Mouse (Mus musculus): ENCODE data around the gene Ndc1. TPM values are rescaled to one million over a fixed set of nuclear protein-coding genes. Genes with fewer than 3 reads are reported as not detected.

Ndc1 gene
- polyA plus RNA-seq, 1 experiment from 2014 or later, result 38.8 TPM

- Histone ChIP-seq H3K9ac (no peak overlapping the region), H3K27ac (no peak overlapping the region), H3K36me3 (replicated peaks) (peaks cover 76% of the 10 kb centered on the region), H3K4me2 (no peak overlapping the region), H3K4me3 (replicated peaks) (no peak overlapping the region), H3K4me1 (no peaks in the 10 kb centered on the region), H3K27me3 (no peaks in the 10 kb centered on the region), H3K9me3 (no peaks in the 10 kb centered on the region)
- no peak for ATAC-seq (ENCODE audit: low FRiP score)
- WGBS, result 93% methylated on average over 4 of the region's 4 CpGs
Measured at GRCm38 (mm10) chr4:107374677-107375076, 7.1 kb downstream of the Ndc1 start.

- Histone ChIP-seq H3K9ac (no peak overlapping the region), H3K9me3 (no peaks in the 10 kb centered on the region), H3K27ac (no peak overlapping the region), H3K4me1 (no peaks in the 10 kb centered on the region), H3K36me3 (replicated peaks) (peaks cover 73% of the 10 kb centered on the region), H3K27me3 (no peaks in the 10 kb centered on the region), H3K4me2 (no peak overlapping the region), H3K4me3 (replicated peaks) (no peak overlapping the region)
- ATAC-seq (ENCODE audit: low FRiP score), result no peak
- WGBS, result 91% methylated on average over 6 of the region's 6 CpGs
Measured at GRCm38 (mm10) chr4:107378954-107379353, 11.4 kb downstream of the Ndc1 start.

GRCm38 (mm10) chr4:107380871-107381270, 13.3 kb downstream of the Ndc1 start:
- no peak overlapping the region for H3K4me3 ChIP-seq (replicated peaks)
- H3K36me3 ChIP-seq (replicated peaks), result peaks cover 69% of the 10 kb centered on the region
- no peak overlapping the region for H3K4me2 ChIP-seq
- H3K9me3 ChIP-seq, result no peaks in the 10 kb centered on the region
- 88% methylated on average over 7 of the region's 7 CpGs for WGBS
- H3K9ac ChIP-seq, result no peak overlapping the region
- H3K27me3 ChIP-seq, result no peaks in the 10 kb centered on the region
- no peak overlapping the region for H3K27ac ChIP-seq
- H3K4me1 ChIP-seq, result no peaks in the 10 kb centered on the region
- ATAC-seq (ENCODE audit: low FRiP score), result no peak

GRCm38 (mm10) chr4:107387038-107387437, 19.5 kb downstream of the Ndc1 start:
- H3K4me2 ChIP-seq, result no peak overlapping the region
- H3K9ac ChIP-seq, result no peak overlapping the region
- WGBS, result 90% methylated on average over 4 of the region's 4 CpGs
- H3K36me3 ChIP-seq (replicated peaks), result peaks cover 85% of the 10 kb centered on the region
- H3K9me3 ChIP-seq, result no peaks in the 10 kb centered on the region
- no peak overlapping the region for H3K27ac ChIP-seq
- no peaks in the 10 kb centered on the region for H3K27me3 ChIP-seq
- no peak for ATAC-seq (ENCODE audit: low FRiP score)
- no peak overlapping the region for H3K4me3 ChIP-seq (replicated peaks)
- no peaks in the 10 kb centered on the region for H3K4me1 ChIP-seq

GRCm38 (mm10) chr4:107387465-107387864, 19.9 kb downstream of the Ndc1 start:
- Histone ChIP-seq H3K4me2 (no peak overlapping the region), H3K4me1 (no peaks in the 10 kb centered on the region), H3K36me3 (replicated peaks) (peaks cover 87% of the 10 kb centered on the region), H3K27me3 (no peaks in the 10 kb centered on the region), H3K9ac (no peak overlapping the region), H3K4me3 (replicated peaks) (no peak overlapping the region), H3K27ac (no peak overlapping the region), H3K9me3 (no peaks in the 10 kb centered on the region)
- WGBS, result 93% methylated on average over 8 of the region's 8 CpGs
- ATAC-seq (ENCODE audit: low FRiP score), result no peak

GRCm38 (mm10) chr4:107388291-107388690, 20.7 kb downstream of the Ndc1 start:
- no peaks in the 10 kb centered on the region for H3K27me3 ChIP-seq
- 97% methylated on average over 2 of the region's 2 CpGs for WGBS
- no peaks in the 10 kb centered on the region for H3K9me3 ChIP-seq
- H3K9ac ChIP-seq, result no peak overlapping the region
- H3K36me3 ChIP-seq (replicated peaks), result peaks cover 86% of the 10 kb centered on the region
- no peak overlapping the region for H3K27ac ChIP-seq
- no peak overlapping the region for H3K4me2 ChIP-seq
- H3K4me1 ChIP-seq, result no peaks in the 10 kb centered on the region
- no peak overlapping the region for H3K4me3 ChIP-seq (replicated peaks)
- no peak for ATAC-seq (ENCODE audit: low FRiP score)

- Histone ChIP-seq H3K36me3 (replicated peaks) (peaks cover 90% of the 10 kb centered on the region), H3K4me1 (no peaks in the 10 kb centered on the region), H3K4me3 (replicated peaks) (no peak overlapping the region), H3K9ac (no peak overlapping the region), H3K27ac (no peak overlapping the region), H3K9me3 (no peaks in the 10 kb centered on the region), H3K27me3 (no peaks in the 10 kb centered on the region), H3K4me2 (no peak overlapping the region)
- ATAC-seq (ENCODE audit: low FRiP score), result no peak
- WGBS, result 97% methylated on average over 3 of the region's 3 CpGs
Measured at GRCm38 (mm10) chr4:107389345-107389744, 21.8 kb downstream of the Ndc1 start.

GRCm38 (mm10) chr4:107393771-107394170, 26.2 kb downstream of the Ndc1 start:
- no peaks in the 10 kb centered on the region for H3K4me1 ChIP-seq
- WGBS, result 92% methylated on average over 2 of the region's 2 CpGs
- H3K36me3 ChIP-seq (replicated peaks), result peaks cover 78% of the 10 kb centered on the region
- H3K4me3 ChIP-seq (replicated peaks), result no peak overlapping the region
- H3K27me3 ChIP-seq, result no peaks in the 10 kb centered on the region
- no peak overlapping the region for H3K9ac ChIP-seq
- no peak for ATAC-seq (ENCODE audit: low FRiP score)
- H3K9me3 ChIP-seq, result no peaks in the 10 kb centered on the region
- no peak overlapping the region for H3K4me2 ChIP-seq
- H3K27ac ChIP-seq, result no peak overlapping the region

- Histone ChIP-seq H3K4me2 (no peak overlapping the region), H3K27ac (no peak overlapping the region), H3K27me3 (no peaks in the 10 kb centered on the region), H3K4me3 (replicated peaks) (no peak overlapping the region), H3K9ac (no peak overlapping the region), H3K36me3 (replicated peaks) (peaks cover 14% of the 10 kb centered on the region), H3K9me3 (no peaks in the 10 kb centered on the region), H3K4me1 (peaks cover 6% of the 10 kb centered on the region; the same call in 1 of the 2 replicates)
- no peak for ATAC-seq (ENCODE audit: low FRiP score)
- WGBS, result 84% methylated on average over 4 of the region's 4 CpGs
Measured at GRCm38 (mm10) chr4:107420202-107420601, 52.6 kb downstream of the Ndc1 start.

- peak overlapping the region; percentile 40 for H3K4me2 ChIP-seq
- no peak overlapping the region for H3K27ac ChIP-seq
- H3K9me3 ChIP-seq, result no peaks in the 10 kb centered on the region
- peaks cover 8% of the 10 kb centered on the region; the same call in 1 of the 2 replicates for H3K36me3 ChIP-seq (replicated peaks)
- 5% methylated on average over 14 of the region's 14 CpGs for WGBS
- no peaks in the 10 kb centered on the region for H3K27me3 ChIP-seq
- H3K9ac ChIP-seq, result peak overlapping the region; percentile 38; the same call in 1 of the 2 replicates
- peak overlapping the region; percentile 10; the same call in 1 of the 2 replicates for H3K4me3 ChIP-seq (replicated peaks)
- H3K4me1 ChIP-seq, result peaks cover 6% of the 10 kb centered on the region; the same call in 1 of the 2 replicates
- ATAC-seq (ENCODE audit: low FRiP score), result no peak
Measured at GRCm38 (mm10) chr4:107421711-107422110, 54.1 kb downstream of the Ndc1 start.

- no peak for ATAC-seq (ENCODE audit: low FRiP score)
- H3K27ac ChIP-seq, result no peak overlapping the region
- WGBS, result 20% methylated on average over 6 of the region's 6 CpGs
Measured at GRCm38 (mm10) chr4:107422176-107422575, 54.6 kb downstream of the Ndc1 start.

GRCm38 (mm10) chr4:107425616-107426015, 58.0 kb downstream of the Ndc1 start:
- whole genome bisulfite sequencing, result 93% methylated on average over 12 of the region's 12 CpGs
- H3K27ac ChIP-seq, result no peak overlapping the region
- no peak overlapping the region for H3K4me3 ChIP-seq (replicated peaks)
- H3K4me1 ChIP-seq, result peaks cover 6% of the 10 kb centered on the region; the same call in 1 of the 2 replicates
- no peaks in the 10 kb centered on the region for H3K27me3 ChIP-seq
- no peaks in the 10 kb centered on the region for H3K36me3 ChIP-seq (replicated peaks)
- no peak overlapping the region for H3K4me2 ChIP-seq
- H3K9ac ChIP-seq, result no peak overlapping the region
- ATAC-seq (ENCODE audit: low FRiP score), result no peak
- no peaks in the 10 kb centered on the region for H3K9me3 ChIP-seq

More at GRCm38 (mm10) chr4:107422176-107422575, 54.6 kb downstream of the Ndc1 start:
- Histone ChIP-seq H3K36me3 (replicated peaks) (peaks cover 7% of the 10 kb centered on the region; the same call in 1 of the 2 replicates), H3K27me3 (no peaks in the 10 kb centered on the region), H3K4me2 (no peak overlapping the region), H3K4me3 (replicated peaks) (no peak overlapping the region), H3K9ac (no peak overlapping the region), H3K4me1 (peaks cover 6% of the 10 kb centered on the region; the same call in 1 of the 2 replicates), H3K9me3 (no peaks in the 10 kb centered on the region)

- no peak for ATAC-seq (ENCODE audit: low FRiP score)
- Histone ChIP-seq H3K9ac (no peak overlapping the region), H3K9me3 (no peaks in the 10 kb centered on the region), H3K4me3 (replicated peaks) (no peak overlapping the region), H3K27me3 (no peaks in the 10 kb centered on the region), H3K4me1 (peaks cover 2% of the 10 kb centered on the region; the same call in 1 of the 2 replicates), H3K4me2 (no peak overlapping the region), H3K27ac (no peak overlapping the region), H3K36me3 (replicated peaks) (no peaks in the 10 kb centered on the region)
- WGBS, result 80% methylated on average over 9 of the region's 9 CpGs
Measured at GRCm38 (mm10) chr4:107426631-107427030, 59.0 kb downstream of the Ndc1 start.
